Mouse (Mus musculus): ENCODE measurements at regions not wholly inside any gene's neighbourhood (a gene's known extent, or its start where the extent isn't known, plus 50 kb on each side); places are given as distances from the start of the nearest gene placed in this dataset.

DNA sequence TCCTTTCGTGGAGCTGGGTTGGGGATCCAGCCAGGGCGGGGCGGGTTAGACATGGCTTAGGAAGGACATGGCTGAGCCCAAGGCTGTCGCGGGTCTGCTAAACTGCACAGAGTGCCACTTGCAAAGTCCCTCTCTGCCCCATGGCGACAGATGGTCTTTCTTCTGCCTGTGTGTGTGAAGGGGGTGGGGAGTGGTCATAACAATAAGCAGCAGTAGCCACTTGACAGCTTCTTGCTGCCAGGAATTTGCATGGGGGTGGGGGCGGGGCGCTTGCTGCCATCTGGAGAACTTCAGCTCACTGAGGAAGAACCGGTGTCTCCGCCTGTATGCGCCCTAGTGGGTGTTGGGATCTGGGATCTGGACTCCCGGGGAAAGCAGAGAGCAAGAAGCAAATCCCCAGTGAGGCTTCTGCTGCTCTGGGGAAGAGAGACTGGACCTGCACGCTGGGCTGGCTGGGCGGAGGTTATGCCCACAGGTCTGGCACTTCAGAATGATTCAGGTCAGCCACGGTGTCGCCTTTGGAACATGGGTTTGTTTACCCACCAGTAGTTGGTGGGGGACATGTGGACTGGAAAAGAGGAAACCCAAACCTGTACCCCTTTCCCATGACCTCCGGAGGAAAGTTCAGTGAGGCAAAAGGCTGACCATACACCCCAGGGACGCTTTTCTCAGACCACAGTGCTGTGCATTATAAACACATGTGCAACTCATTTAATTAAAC, 258.7 kb upstream of the Marcks start:
- Histone ChIP-seq H3K36me3 (ENCODE audit: control insufficient read depth, insufficient read depth, low read length) (no peaks in the 10 kb centered on the region), H3K4me1 (replicated peaks; ENCODE audit: control insufficient read depth, insufficient read depth, low read length) (no peaks in the 10 kb centered on the region), H3K27ac (ENCODE audit: control insufficient read depth, insufficient read depth, low read length) (no peak overlapping the region), H3K4me3 (ENCODE audit: control insufficient read depth, insufficient read depth, low read length) (no peak overlapping the region), H3K27me3 (ENCODE audit: control insufficient read depth, insufficient read depth, low read length) (no peaks in the 10 kb centered on the region)
- TF ChIP-seq POLR2A (IDR thresholded peaks at IDR 0.05; ENCODE audit: control insufficient read depth, extremely low read depth, insufficient read depth, low read length, poor library complexity) = no peak
- TF ChIP-seq CTCF (IDR thresholded peaks at IDR 0.05; ENCODE audit: borderline replicate concordance, control insufficient read depth, extremely low read depth, insufficient read depth, low read length, poor library complexity) = no peak
- 66% methylated on average over 18 of the region's 18 CpGs for WGBS
- no peak for DNase-seq

DNA sequence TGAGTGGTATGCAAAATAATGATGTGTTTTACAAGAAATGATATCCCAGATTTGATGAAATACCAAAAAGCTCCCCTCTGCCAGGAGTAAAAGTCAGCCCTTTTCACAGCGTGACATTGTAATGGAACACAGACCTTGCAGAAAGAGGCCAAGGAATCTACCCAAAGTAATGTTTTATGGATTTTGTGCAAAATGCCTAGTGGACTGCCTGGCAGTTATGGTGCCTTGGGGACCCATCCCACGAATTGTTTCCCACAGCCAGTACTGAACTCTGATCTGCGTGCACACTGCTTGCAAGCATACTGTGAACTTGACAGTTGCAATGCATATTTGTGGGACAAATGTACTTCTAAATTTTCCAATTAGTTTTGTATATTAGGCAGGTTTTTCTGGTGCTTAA, 251.3 kb upstream of the Marcks start:
- WGBS = 95% methylated on average over 3 of the region's 3 CpGs
- TF ChIP-seq CTCF (IDR thresholded peaks at IDR 0.05; ENCODE audit: borderline replicate concordance, control insufficient read depth, extremely low read depth, insufficient read depth, low read length, poor library complexity) (no peak), POLR2A (IDR thresholded peaks at IDR 0.05; ENCODE audit: control insufficient read depth, extremely low read depth, insufficient read depth, low read length, poor library complexity) (no peak)
- Histone ChIP-seq H3K36me3 (ENCODE audit: control insufficient read depth, insufficient read depth, low read length) (no peaks in the 10 kb centered on the region), H3K4me3 (ENCODE audit: control insufficient read depth, insufficient read depth, low read length) (no peak overlapping the region), H3K4me1 (replicated peaks; ENCODE audit: control insufficient read depth, insufficient read depth, low read length) (no peaks in the 10 kb centered on the region), H3K27me3 (ENCODE audit: control insufficient read depth, insufficient read depth, low read length) (no peaks in the 10 kb centered on the region), H3K27ac (ENCODE audit: control insufficient read depth, insufficient read depth, low read length) (no peak overlapping the region)
- no peak for DNase-seq

- H3K36me3 ChIP-seq (ENCODE audit: control insufficient read depth, insufficient read depth, low read length) = no peaks in the 10 kb centered on the region
- no peaks in the 10 kb centered on the region; the same call in 1 of the 2 replicates for H3K4me1 ChIP-seq (replicated peaks; ENCODE audit: control insufficient read depth, insufficient read depth, low read length)
- no peak overlapping the region for H3K27ac ChIP-seq (ENCODE audit: control insufficient read depth, insufficient read depth, low read length)
Observed at GRCm38 (mm10) chr10:37386216-37386615, 247.5 kb upstream of the Marcks start.

DNA sequence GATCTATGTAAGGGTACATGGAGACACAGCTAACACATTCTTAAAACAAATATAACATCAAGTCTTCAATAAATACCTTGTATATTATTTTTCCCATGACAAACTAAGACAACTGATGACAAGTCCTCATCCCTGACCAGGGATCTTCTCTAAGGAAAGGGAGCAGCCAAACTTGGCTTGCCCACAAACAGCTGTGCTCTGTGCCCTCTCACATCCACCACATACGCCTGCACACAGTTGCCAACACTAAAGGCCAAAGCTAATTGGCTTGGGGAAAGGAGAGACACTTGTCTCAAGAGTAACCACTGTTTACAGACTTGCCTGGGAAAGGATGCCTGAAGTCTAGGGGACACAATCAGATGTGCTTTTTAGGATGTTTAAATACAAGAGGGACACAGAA, 241.3 kb upstream of the Marcks start:
- H3K36me3 ChIP-seq (ENCODE audit: control insufficient read depth, insufficient read depth, low read length) = no peaks in the 10 kb centered on the region
- TF ChIP-seq CTCF (IDR thresholded peaks at IDR 0.05; ENCODE audit: borderline replicate concordance, control insufficient read depth, extremely low read depth, insufficient read depth, low read length, poor library complexity) (no peak), POLR2A (IDR thresholded peaks at IDR 0.05; ENCODE audit: control insufficient read depth, extremely low read depth, insufficient read depth, low read length, poor library complexity) (no peak)

More at GRCm38 (mm10) chr10:37386216-37386615, 247.5 kb upstream of the Marcks start:
- Histone ChIP-seq H3K27me3 (ENCODE audit: control insufficient read depth, insufficient read depth, low read length) (no peaks in the 10 kb centered on the region), H3K4me3 (ENCODE audit: control insufficient read depth, insufficient read depth, low read length) (no peak overlapping the region)
- DNase-seq = no peak
- TF ChIP-seq CTCF (IDR thresholded peaks at IDR 0.05; ENCODE audit: borderline replicate concordance, control insufficient read depth, extremely low read depth, insufficient read depth, low read length, poor library complexity) (no peak), POLR2A (IDR thresholded peaks at IDR 0.05; ENCODE audit: control insufficient read depth, extremely low read depth, insufficient read depth, low read length, poor library complexity) (no peak)

DNA sequence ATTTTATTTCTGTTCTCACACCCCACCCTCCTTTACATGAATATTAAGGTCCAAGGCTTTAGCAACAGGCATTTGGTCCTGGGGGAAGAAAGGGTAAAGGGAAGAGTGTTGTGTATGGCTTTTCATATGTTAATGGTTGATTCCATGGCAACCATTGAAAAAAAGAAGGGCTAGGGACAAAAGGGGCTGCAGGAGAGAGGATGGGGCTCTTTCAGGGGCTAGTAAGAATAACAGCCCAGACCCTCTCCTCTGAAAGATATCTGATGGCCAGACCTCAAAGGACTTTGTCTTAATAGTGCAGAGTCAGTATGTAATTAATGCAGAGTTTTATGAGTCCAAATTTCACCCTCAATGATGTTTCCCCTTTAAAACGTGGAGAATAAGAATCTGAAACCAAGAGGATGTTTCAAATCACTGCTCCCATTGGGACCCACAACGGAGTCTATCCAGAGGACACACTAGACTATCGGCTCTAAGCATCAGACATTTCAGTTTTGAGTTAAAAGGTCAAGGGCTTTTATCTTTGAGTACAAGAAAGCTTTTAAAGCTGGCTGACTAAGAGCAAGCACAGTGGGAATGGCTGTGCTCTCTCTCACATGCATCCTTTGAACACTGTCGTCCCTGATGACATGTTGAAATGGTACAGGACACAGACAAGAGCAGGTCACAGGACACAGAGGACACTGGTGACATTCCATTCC, 239.4 kb upstream of the Marcks start:
- WGBS = 85% methylated on average over 4 of the region's 4 CpGs
- Histone ChIP-seq H3K36me3 (ENCODE audit: control insufficient read depth, insufficient read depth, low read length) (no peaks in the 10 kb centered on the region), H3K4me3 (ENCODE audit: control insufficient read depth, insufficient read depth, low read length) (no peak overlapping the region), H3K4me1 (replicated peaks; ENCODE audit: control insufficient read depth, insufficient read depth, low read length) (no peaks in the 10 kb centered on the region; the same call in 1 of the 2 replicates), H3K27ac (ENCODE audit: control insufficient read depth, insufficient read depth, low read length) (no peak overlapping the region), H3K27me3 (ENCODE audit: control insufficient read depth, insufficient read depth, low read length) (no peaks in the 10 kb centered on the region)
- DNase-seq = no peak
- TF ChIP-seq CTCF (IDR thresholded peaks at IDR 0.05; ENCODE audit: borderline replicate concordance, control insufficient read depth, extremely low read depth, insufficient read depth, low read length, poor library complexity) (no peak), POLR2A (IDR thresholded peaks at IDR 0.05; ENCODE audit: control insufficient read depth, extremely low read depth, insufficient read depth, low read length, poor library complexity) (no peak)

More for the DNA sequence above, 241.3 kb upstream of the Marcks start:
- WGBS = 77% methylated on average over 1 of the region's 1 CpGs
- Histone ChIP-seq H3K4me1 (replicated peaks; ENCODE audit: control insufficient read depth, insufficient read depth, low read length) (no peaks in the 10 kb centered on the region; the same call in 1 of the 2 replicates), H3K4me3 (ENCODE audit: control insufficient read depth, insufficient read depth, low read length) (no peak overlapping the region), H3K27me3 (ENCODE audit: control insufficient read depth, insufficient read depth, low read length) (no peaks in the 10 kb centered on the region), H3K27ac (ENCODE audit: control insufficient read depth, insufficient read depth, low read length) (no peak overlapping the region)
- no peak for DNase-seq

DNA sequence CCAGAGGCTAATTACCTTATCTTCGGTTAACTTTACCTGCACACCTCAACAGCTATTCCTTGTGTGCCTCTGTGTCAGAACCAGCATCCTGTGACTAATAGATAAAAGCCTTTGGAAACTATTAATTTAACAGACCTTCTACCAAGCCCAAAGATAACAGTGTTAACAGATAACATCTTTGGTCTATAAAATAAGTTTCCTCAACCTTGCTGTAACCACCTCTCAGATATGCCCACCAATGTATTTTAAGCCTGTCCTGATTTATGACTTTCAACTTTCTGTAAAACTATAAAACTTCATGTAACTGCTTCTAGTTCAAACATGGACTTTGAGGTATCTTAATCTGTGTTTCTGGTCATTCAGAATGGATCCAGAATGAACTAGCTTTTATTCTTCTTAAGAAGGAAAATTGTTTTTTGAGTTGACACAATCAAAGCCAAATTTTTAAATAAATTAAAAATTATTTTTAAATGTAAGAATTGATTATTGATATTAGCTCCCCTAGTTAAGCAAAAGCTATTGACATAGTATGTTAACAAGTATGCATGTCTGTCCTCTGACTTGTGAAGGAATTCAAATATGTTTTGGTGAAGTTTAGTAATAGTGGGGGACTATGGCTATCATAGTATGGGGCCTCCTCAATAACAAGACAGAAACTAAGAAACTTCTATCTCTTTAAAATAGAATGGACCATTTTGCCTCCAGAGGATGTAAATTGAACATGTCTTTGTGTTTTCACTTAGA, 238.7 kb upstream of the Marcks start:
- TF ChIP-seq POLR2A (IDR thresholded peaks at IDR 0.05; ENCODE audit: control insufficient read depth, extremely low read depth, insufficient read depth, low read length, poor library complexity) (no peak), CTCF (IDR thresholded peaks at IDR 0.05; ENCODE audit: borderline replicate concordance, control insufficient read depth, extremely low read depth, insufficient read depth, low read length, poor library complexity) (no peak)

More for the DNA sequence above, 238.7 kb upstream of the Marcks start:
- H3K36me3 ChIP-seq (ENCODE audit: control insufficient read depth, insufficient read depth, low read length) = no peaks in the 10 kb centered on the region
- no peak overlapping the region for H3K27ac ChIP-seq (ENCODE audit: control insufficient read depth, insufficient read depth, low read length)
- 98% methylated on average over 1 of the region's 1 CpGs for WGBS
- no peaks in the 10 kb centered on the region; the same call in 1 of the 2 replicates for H3K4me1 ChIP-seq (replicated peaks; ENCODE audit: control insufficient read depth, insufficient read depth, low read length)
- DNase-seq = no peak
- H3K4me3 ChIP-seq (ENCODE audit: control insufficient read depth, insufficient read depth, low read length) = no peak overlapping the region
- H3K27me3 ChIP-seq (ENCODE audit: control insufficient read depth, insufficient read depth, low read length) = no peaks in the 10 kb centered on the region

Data from thymus, adult 2 months (tissue).